Mouse (Mus musculus) heart, postnatal 10 days (tissue): ENCODE data around the gene Vash2. TPM values are rescaled to one million over a fixed set of nuclear protein-coding genes. Genes with fewer than 3 reads are reported as not detected.

ENCODE experiments used
- DNase-seq, 2 experiments: peaks; one replicate each; pipeline ENCODE4 v3.0.0; 2021
- intact Hi-C: fragments of 180-260 bp; cut with DNase I; formaldehyde crosslinking; loops from one replicate; pipeline ENCODE4 v1.15.1; 2025
- total RNA-seq, 2 experiments: library from RNA; stranded (reverse); gene quantifications; 2 replicates each; pipeline ENCODE4 v1.2.3; 2021

Gene Vash2
- total RNA-seq, 2 experiments from 2014 or later: 6.3 to 7.5 TPM

- no peak for DNase-seq
- intact Hi-C loops: no loop called here
Observed at GRCm38 (mm10) chr1:190978001-190978400, 1.1 kb downstream of the Vash2 start.

GRCm38 (mm10) chr1:190976887-190977573 is 2.1 kb downstream of the Vash2 start:
- intact Hi-C loops: loop anchor here (1.0 kb wide), 1 partner anchor 12 kb away; no protein-coding TSS in a partner anchor
- DNase-seq: no peak

GRCm38 (mm10) chr1:190974833-190975232 is 4.3 kb downstream of the Vash2 start:
- intact Hi-C loops: no loop called here
- no peak for DNase-seq

- intact Hi-C loops: no loop called here
Observed at GRCm38 (mm10) chr1:190974191-190974590, 4.9 kb downstream of the Vash2 start.

GRCm38 (mm10) chr1:190972612-190973192 is 6.4 kb downstream of the Vash2 start:
- intact Hi-C loops: no loop called here
- DNase-seq: peak; percentile 83

More at GRCm38 (mm10) chr1:190974191-190974590, 4.9 kb downstream of the Vash2 start:
- no peak for DNase-seq

GRCm38 (mm10) chr1:190971708-190972610 is 7.1 kb downstream of the Vash2 start:
- intact Hi-C loops: no loop called here
- peak; percentile 50 to 67 for DNase-seq

- intact Hi-C loops: no loop called here
- no peak for DNase-seq
Observed at GRCm38 (mm10) chr1:190968010-190968409, 11.1 kb downstream of the Vash2 start.

- intact Hi-C loops: no loop called here
- DNase-seq: peak; percentile 45 to 55
Observed at GRCm38 (mm10) chr1:190964992-190965780, 13.9 kb downstream of the Vash2 start.

- DNase-seq: no peak
- intact Hi-C loops: no loop called here
Observed at GRCm38 (mm10) chr1:190962760-190963159, 16.3 kb downstream of the Vash2 start.

- intact Hi-C loops: no loop called here
- no peak for DNase-seq
Observed at GRCm38 (mm10) chr1:190958821-190959220, 20.3 kb downstream of the Vash2 start.

- peak in 1 of 2 experiments; percentile 37 for DNase-seq
- intact Hi-C loops: no loop called here
Observed at GRCm38 (mm10) chr1:190953009-190953408, 26.1 kb downstream of the Vash2 start.

- DNase-seq: no peak
- intact Hi-C loops: no loop called here
Observed at GRCm38 (mm10) chr1:190951014-190951413, 28.1 kb downstream of the Vash2 start.

GRCm38 (mm10) chr1:190948846-190949245 is 30.2 kb downstream of the Vash2 start:
- intact Hi-C loops: no loop called here
- no peak for DNase-seq

GRCm38 (mm10) chr1:190948439-190948838 is 30.7 kb downstream of the Vash2 start:
- intact Hi-C loops: no loop called here
- no peak for DNase-seq

GRCm38 (mm10) chr1:190947986-190948385 is 31.1 kb downstream of the Vash2 start:
- DNase-seq: no peak
- intact Hi-C loops: no loop called here

- peak; percentile 84 to 89 for DNase-seq
- intact Hi-C loops: loop anchor here (1.0 to 5.0 kb wide), 5 partner anchors 48 to 333 kb away; no protein-coding TSS in a partner anchor
Observed at GRCm38 (mm10) chr1:190944109-190944760, 34.9 kb downstream of the Vash2 start.

- intact Hi-C loops: loop anchor here (5.0 to 10.0 kb wide), 4 partner anchors 52 to 625 kb away; no protein-coding TSS in a partner anchor
- DNase-seq: no peak
Observed at GRCm38 (mm10) chr1:190939803-190940202, 39.3 kb downstream of the Vash2 start.

GRCm38 (mm10) chr1:190930181-190930580 is 48.9 kb downstream of the Vash2 start:
- intact Hi-C loops: loop anchor here (10.0 kb wide), 1 partner anchor 635 kb away; no protein-coding TSS in a partner anchor
- DNase-seq: no peak

GRCm38 (mm10) chr1:190929010-190929695 is 49.9 kb downstream of the Vash2 start:
- DNase-seq: peak; percentile 64 to 76
- intact Hi-C loops: no loop called here
